Mouse (Mus musculus): Measurements from ENCODE around the gene Pde2a.

Pde2a gene

GRCm38 (mm10) chr7:101410267-101410936 lies 11.1 kb upstream of the Pde2a start, which contains the start of gene Gm45837:
Gm45837 (plus strand) TSS chr7:101410886.
- DNase-seq = no peak

- peak; percentile 78 to 91 for DNase-seq
These were observed 8.7 kb upstream of the Pde2a start for GRCm38 (mm10) chr7:101412796-101413195.

GRCm38 (mm10) chr7:101414209-101414608 lies 7.3 kb upstream of the Pde2a start:
- no peak for DNase-seq

GRCm38 (mm10) chr7:101414661-101415511 lies 6.6 kb upstream of the Pde2a start:
- DNase-seq = no peak

- DNase-seq = no peak
These were observed 5.9 kb upstream of the Pde2a start for GRCm38 (mm10) chr7:101415512-101416100.

- no peak for DNase-seq
These were observed 5.1 kb upstream of the Pde2a start for GRCm38 (mm10) chr7:101416391-101416790.

- no peak for DNase-seq
These were observed 2.3 kb upstream of the Pde2a start for GRCm38 (mm10) chr7:101419013-101419770.

GRCm38 (mm10) chr7:101422069-101422468 lies 578 bp downstream of the Pde2a start:
- DNase-seq = peak in 1 of 2 experiments; percentile 8

GRCm38 (mm10) chr7:101422646-101423045 lies 1.2 kb downstream of the Pde2a start:
- no peak for DNase-seq

- DNase-seq = no peak
These were observed 2.5 kb downstream of the Pde2a start for GRCm38 (mm10) chr7:101423970-101424369.

- no peak for DNase-seq
These were observed 5.2 kb downstream of the Pde2a start for GRCm38 (mm10) chr7:101426692-101427091.

- DNase-seq = peak in 1 of 2 experiments; percentile 31
These were observed 6.2 kb downstream of the Pde2a start for GRCm38 (mm10) chr7:101427736-101428135.

GRCm38 (mm10) chr7:101435038-101435437 lies 13.5 kb downstream of the Pde2a start:
- no peak for DNase-seq

GRCm38 (mm10) chr7:101437876-101438275 lies 16.4 kb downstream of the Pde2a start:
- no peak for DNase-seq

GRCm38 (mm10) chr7:101443093-101443492 lies 21.6 kb downstream of the Pde2a start:
- no peak for DNase-seq

- DNase-seq = no peak
These were observed 22.7 kb downstream of the Pde2a start for GRCm38 (mm10) chr7:101444211-101444610.

GRCm38 (mm10) chr7:101449855-101450254 lies 28.4 kb downstream of the Pde2a start:
- no peak for DNase-seq

GRCm38 (mm10) chr7:101450422-101451401 lies 29.2 kb downstream of the Pde2a start:
- DNase-seq = peak; percentile 87 to 91

GRCm38 (mm10) chr7:101452669-101453068 lies 31.2 kb downstream of the Pde2a start:
- no peak for DNase-seq

GRCm38 (mm10) chr7:101453296-101453695 lies 31.8 kb downstream of the Pde2a start:
- no peak for DNase-seq

- peak; percentile 70 to 88 for DNase-seq
These were observed 32.2 kb downstream of the Pde2a start for GRCm38 (mm10) chr7:101453725-101454124.

- no peak for DNase-seq
These were observed 33.0 kb downstream of the Pde2a start for GRCm38 (mm10) chr7:101454479-101454878.

Data from kidney, postnatal 25 days (tissue).